Mouse (Mus musculus) spleen, adult 18-20 months (tissue): ENCODE measurements around the gene Gtsf1l.
A peak's percentile ranks its signal among the peaks of the same experiment; 100 is the strongest.

ENCODE experiments used
- DNase-seq, 2 experiments: peaks; one replicate each; pipeline ENCODE4 v3.0.0; 2022; ENCODE audit warnings: mixed read lengths in 2 of 2

Gene Gtsf1l

DNA sequence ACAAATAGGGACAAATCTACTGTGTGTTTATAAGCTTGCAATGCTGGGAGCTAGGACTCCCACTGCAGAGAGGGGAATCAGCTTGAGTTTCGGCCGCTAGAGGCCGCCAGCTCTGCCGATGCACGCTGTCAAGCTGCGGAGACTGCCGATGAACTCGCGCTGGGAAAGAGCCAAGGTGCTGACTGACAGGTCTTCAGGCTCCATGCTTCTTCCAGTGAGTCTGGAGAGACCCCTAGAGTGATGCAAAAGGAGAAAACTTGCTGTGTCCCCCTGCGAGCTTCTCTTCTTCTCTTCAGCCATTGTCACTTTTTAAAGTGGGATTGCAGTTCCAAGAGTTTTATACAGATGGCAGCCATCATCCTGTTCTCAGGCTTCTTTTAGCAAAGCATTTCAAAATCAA, 39.5 kb downstream of the Gtsf1l start:
- DNase-seq, result peak; percentile 24 to 68

GRCm38 (mm10) chr2:163039940-163040339, 47.7 kb downstream of the Gtsf1l start:
- DNase-seq, result no peak
